Mouse (Mus musculus) c-Kit-positive CD71-negative TER-119-negative erythroid progenitor cells, embryonic 14.5 days (primary cell): ENCODE data around the gene Kif23.

ENCODE experiments used
- DNase-seq: peaks from one replicate; pipeline ENCODE4 v3.0.0-alpha.2; 2013; ENCODE audit warnings: low read depth

The Kif23 gene

DNA sequence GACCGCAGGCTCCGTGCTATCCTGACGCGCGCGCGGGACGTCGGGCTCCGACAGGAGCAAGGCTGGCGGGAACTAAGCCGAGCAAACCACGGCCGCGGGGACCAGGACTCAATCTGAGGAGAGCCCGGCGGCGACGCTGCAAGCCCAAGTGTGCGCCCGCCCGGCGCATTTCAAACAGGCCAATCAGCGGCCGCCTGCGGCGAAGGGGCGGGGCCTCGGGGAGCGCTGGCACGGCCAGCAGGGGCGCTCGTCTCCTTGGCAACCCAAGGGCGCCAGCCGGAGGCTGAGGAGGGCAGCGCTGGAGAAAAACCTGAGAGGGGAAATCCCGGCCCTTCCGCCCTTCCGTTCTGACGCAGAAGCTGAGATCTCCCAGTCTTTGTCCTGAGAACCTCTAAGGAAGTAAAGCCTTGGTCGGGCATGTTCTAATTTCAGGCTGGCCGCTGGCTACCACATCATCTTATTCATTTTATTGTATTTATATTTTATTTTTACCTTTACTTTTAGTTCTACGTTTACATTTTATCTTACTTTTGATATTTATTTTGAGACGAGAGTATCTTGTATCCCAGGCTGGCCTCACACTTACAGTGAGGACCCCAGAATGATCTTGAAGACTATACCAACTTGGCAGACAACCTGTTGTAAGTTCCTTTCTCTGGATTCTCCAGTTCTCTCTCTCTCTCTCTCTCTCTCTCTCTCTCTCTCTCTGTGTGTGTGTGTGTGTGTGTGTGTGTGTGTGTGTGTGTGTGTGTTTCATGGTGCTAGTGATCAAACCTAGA is at the start of gene Kif23:
Gene Kif23 (minus strand): TSS at position 152 of the 779 bp plus-strand sequence.
- DNase-seq, result peak; percentile 93

DNA sequence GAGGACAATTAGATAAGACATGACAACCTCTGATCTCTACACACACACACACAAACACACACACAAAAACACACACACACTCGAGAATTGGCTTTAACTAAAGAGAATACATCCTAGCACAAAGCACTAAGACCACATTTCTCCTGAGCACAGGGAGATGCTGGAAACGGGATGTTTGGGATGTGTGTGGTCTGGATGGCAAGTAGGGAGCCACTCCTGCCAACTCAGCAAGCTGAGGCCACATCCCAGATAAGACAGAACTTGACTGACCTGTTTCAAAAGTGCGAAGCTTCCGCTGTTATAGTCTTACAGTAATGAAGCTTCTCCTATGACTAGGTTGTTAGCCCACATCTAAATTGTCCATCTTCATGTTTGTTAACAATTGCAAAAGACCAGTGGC is 44.6 kb upstream of the Kif23 start:
- no peak for DNase-seq

DNA sequence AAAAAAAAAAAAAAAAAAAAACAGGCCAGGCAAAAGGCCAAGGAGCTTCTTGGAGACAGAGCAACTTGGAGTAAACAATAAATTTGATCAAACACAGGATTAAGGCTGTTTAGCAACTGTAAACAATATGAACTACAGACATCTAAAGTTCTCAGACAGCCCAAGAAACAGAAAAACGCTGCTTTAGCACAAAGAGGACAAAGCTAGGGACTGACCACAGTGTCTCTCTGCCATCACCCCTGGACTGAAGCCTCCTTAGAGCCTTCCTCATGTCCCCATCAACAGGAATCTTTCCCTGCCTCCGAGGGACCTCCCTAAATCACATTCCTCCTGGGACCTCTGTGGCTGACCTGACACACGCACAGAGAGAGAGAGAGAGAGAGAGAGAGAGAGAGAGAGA is 44.2 kb upstream of the Kif23 start:
- no peak for DNase-seq

DNA sequence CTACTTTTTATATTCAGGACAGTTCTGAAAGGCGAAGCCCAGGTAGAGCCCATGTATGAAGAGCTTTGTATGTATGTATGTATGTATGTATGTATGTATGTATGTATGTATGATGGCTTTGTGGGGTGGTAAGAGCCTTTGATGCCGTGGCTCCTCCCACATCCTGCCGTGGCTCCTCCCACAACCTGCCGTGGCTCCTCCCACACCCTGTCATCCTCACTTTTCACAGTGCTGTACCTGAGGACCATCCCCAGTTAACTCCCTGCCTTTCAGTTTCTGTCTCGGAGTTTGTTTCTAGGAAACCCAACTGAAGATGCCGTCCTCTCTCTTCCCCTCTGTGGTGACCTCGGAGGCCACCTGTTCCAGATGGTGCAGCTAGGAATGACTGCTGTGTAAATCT is 39.5 kb upstream of the Kif23 start:
- DNase-seq, result no peak

DNA sequence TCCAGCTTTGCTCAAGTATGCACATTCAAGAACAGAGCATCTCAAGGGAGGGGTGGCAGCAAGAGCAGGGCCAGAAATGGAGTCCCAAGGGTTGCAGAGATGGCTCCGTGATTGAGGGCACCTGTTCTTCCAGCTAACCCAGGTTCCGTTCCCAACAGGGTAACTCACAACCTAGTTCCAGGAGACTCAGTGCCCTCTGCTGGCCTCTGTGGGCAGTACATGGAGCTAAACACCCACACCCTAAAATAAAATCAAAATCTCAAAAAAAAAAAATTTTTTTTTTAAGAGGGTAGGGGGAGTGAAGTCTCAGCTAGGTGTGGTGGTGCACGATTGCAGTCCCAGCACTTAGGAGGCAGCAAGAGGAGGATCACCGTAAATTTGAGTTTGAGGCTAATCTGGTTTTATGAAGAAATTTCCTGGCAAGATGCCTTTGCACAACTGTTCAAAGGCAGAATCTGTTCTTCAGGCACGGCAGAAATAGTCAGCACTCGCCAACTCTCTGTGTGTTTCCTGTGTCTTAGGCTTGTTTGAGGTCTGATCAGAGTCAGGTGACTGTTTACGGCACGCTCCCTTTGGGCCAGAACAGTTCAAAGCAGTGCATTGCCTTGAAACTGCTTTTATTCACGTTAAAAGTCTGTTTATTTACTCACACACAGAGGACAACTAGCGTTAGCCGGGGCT is 38.7 kb upstream of the Kif23 start:
- DNase-seq, result no peak

DNA sequence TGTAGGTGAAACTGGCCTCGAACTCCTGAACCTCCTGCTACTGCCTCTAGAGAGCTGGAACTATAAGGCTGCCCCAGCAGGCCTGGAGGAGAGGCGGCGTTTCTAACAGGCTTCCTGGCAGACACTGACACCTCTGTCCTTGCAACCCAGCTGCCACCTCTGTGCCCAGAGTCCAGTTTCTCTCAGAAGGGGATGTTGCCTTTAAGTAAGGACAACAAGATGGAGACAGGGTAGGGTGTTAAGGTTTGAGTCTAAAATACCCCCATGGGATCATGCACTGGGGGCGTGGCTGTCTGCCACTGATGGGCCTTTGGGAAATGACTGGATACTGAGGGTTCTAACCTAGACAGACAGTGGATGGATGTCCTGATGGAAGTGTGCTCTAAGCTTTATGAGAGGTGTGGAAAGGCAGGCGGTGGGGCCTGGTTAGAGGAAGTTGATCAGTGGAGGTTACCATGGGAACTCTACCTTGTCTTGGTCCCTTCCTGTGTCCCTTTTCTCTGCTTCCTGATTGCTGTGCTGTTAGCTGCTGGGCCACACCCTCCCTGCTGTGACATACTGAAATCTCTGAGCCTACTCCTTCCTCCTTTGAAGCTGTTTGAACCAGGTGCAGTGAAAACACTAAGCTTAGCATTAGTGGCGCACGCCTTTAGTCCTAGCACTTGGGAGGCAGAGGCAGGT is 36.5 kb upstream of the Kif23 start:
- no peak for DNase-seq

DNA sequence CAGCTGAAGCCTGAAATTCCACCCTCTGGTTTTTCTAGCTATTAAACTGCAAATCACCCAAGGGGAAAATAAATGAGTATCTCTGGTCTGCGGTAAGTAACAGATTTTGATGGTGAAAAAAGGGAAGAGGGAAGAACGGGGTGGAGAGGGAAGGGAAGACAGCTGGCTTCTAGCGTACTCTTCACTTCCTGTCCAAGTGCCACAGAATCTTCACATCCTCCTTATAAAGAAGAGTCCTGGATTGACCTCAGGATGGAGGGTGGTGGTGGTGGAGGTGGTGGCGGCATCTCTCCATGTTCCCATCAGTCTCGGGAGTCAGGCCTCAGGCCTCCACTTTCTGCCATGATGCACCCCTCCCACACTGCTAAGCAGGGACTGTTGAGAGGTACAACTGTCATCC is 35.3 kb upstream of the Kif23 start:
- no peak for DNase-seq

DNA sequence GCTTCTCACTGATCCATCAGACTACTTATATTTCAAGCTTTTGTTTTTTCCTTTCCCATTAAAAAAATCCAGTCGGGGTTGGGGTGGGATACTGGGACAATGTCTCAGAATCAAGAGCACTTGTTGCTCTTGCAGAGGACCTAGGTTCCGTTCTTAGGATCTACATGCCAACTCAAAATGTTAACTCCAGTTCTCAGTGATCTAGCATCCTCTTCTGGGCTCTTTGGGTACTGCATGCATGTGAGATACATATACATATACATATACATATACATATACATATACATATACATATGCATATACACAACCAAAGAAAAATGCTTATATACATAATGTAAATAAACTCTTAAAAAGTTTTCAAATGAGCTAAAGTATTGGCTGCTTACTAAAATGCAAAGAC is 33.4 kb upstream of the Kif23 start:
- no peak for DNase-seq

DNA sequence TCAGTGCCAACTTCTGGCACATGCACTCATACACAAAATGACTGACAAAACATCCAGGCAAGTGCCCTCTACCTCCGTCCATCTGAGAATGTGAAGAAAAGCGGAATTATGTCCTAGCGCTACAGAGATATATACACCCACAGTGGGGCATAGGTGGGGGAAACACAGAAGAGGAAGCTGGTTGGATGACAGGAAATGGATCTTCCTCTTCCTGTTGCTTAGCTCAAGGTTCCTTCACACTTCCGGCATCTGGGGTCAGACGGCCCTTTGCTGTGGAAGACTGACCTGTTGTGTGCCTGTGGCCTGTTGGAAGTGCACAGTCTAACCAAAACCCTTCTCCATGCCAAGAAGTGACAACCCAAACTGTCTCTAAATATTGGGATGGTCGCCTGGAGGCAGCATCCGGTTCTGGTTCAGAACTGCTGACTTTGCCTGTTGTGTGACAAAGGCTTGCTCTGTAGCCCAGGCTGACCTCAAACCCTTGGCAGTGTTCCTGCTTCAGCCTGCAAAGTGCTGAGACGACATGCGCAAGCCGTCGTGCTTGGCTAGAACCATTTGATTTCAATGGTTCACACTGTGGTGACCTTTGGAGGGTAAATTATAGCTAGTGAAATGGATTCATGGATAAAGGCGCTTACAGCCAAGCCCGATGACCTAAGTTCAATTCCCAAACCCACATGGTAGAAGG is 30.8 kb upstream of the Kif23 start:
- DNase-seq, result no peak

DNA sequence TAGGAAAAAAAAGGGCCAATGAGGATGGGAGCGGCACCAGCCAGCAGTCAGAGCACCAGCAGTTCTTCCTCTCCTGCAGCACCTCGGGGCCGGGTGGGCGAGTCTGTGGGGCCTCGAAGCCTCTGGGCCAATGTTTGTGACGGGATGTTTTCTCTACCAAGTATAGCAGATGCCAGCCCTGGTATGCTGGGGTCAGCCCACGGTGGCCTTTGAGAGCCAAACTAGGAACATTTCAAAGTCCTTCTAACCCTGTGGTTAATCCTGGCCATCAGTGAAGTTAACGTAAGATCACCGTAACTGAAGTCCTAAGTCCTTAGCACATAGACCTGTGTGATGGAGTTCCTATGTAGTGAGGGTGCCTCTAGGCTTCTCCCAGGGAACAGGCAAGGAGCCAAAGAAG is 25.5 kb upstream of the Kif23 start:
- DNase-seq, result no peak

DNA sequence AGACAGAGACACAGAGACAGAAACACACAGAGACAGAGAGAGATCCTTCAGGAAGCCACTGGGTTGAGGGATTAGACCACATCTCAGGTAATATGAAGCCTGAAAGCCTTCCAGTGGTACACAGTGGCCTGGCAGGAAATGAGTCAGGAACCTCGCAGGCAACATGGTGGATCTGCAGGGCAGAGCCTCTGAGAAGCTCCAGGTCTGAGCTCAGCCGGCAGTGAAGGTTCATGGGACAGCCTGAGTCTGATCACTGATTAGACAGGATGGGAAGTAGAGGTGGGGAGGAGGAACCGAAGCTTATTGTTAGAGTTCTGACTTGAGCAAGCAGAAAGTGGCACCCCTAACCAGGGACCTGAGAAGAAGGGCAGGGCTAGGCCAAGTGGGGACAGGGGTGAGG is 24.5 kb upstream of the Kif23 start:
- DNase-seq, result no peak

DNA sequence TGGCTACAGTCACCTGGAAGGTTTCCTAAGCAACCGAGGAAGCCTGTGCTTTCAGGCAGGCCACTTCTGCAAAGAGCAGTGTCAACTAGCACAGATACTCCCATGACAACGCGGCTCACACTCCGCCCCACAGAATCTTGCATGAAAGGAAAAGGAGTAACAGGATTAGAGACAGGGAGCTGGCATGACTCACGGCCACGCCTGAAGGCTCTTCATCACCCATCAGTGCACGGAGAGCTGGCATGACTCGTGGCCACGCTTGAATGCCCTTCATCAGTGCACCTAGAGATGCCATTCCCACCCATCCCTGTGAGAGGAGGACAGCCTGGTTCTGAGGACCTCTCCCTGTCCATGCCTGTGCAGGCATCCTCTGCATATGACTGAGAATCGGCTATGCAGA is 20.8 kb upstream of the Kif23 start:
- no peak for DNase-seq

DNA sequence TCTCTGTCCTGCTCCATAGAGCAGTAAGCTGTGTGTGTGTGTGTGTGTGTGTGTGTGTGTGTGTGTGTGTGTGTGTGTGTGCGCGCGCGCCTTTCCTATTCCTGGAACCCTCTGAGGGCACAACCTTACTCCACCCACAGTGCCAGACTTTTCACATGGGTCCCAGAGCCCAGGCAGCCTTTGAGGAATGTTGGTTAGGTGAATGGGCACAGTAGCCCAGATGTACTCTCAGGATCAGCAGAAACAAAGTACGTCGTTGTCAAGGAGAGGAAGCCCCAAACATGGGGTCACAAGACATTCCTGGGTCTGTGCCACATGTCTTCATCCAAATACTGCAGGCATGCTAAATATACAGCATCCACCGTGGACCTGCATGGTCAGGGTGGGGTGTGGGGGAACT is 19.4 kb upstream of the Kif23 start:
- DNase-seq, result no peak

DNA sequence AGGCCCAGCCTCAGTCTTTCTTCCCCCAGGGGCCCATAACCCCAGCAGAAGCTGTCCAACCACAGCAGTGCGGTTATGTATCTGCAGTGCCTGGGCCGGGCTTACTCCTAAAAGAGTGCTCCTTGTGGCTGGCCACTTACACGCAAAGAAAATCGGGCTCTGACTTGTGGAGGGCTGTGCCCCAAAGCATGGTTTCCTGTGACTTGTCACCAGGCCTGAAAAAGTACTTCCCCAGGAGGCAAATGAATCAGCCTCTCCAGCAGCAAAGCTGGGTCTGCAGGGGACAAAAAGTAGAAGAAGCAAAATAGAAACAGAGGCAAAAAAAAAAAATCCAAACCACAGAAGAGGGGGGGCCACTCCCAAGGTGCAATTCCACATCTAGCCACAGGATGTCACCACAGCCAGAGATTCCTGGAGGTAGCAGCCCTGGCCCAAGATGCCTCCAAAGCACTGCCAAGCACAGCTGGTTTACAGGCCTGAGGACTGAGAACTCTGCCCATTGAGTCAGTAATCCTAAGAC is 18.9 kb upstream of the Kif23 start:
- peak; percentile 83 for DNase-seq

DNA sequence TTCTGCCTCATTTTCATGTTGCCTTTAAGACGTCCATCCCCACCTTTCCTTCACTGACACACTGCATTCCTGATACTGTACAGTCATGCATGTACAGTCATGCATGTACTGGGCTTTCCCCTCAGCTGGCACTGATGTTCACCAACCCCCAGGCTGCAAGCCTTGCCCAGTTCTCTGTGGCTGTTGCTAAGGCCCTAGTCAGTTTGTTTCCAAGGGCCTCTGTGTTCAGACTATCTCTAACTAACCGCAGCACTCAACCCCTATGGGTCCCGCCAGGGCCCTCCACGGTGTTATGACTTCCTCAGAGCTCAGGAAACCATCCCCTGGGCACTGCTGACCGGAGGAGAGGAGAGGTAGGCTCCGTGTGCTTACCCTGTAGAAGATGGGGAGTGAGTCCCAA is 16.8 kb upstream of the Kif23 start:
- DNase-seq, result no peak

DNA sequence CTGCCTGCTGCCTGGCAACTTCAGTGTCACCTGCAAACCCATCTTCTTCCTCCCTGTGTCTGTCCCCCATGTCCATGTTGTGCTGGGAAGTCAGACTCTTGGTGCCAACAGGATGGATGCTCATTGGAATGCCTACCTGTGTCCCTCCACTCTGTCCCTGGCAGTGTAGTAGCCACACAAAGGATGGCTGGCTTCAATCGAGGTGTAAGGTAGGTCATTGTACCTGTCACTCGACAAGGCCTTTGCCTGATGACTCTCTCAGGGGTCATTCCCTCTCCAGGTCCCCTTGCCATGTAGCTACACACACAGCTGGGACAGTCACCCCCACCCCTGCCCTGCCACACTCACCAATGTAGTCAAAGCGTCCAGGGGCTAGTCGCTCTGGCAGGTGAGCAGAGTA is 14.6 kb upstream of the Kif23 start:
- no peak for DNase-seq

DNA sequence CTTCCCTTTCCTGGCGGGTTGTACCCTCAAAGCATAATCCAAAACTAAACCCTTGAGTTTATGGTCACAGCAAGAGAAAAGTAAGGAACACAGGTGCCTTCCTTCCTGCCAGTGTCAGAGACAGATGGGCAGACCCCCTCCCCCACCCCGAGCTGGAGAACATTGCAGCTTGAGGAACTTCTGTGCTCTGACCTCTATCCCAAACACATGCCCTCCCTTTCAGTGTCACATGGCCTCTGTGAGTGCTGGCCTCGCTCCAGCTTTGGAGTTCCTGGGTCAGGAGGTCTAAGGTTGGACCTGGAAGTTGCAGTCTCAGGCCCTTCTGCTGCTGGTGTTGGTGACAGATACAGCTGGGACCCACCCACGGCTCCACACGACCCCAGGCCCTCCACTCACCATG is 14.2 kb upstream of the Kif23 start:
- no peak for DNase-seq

DNA sequence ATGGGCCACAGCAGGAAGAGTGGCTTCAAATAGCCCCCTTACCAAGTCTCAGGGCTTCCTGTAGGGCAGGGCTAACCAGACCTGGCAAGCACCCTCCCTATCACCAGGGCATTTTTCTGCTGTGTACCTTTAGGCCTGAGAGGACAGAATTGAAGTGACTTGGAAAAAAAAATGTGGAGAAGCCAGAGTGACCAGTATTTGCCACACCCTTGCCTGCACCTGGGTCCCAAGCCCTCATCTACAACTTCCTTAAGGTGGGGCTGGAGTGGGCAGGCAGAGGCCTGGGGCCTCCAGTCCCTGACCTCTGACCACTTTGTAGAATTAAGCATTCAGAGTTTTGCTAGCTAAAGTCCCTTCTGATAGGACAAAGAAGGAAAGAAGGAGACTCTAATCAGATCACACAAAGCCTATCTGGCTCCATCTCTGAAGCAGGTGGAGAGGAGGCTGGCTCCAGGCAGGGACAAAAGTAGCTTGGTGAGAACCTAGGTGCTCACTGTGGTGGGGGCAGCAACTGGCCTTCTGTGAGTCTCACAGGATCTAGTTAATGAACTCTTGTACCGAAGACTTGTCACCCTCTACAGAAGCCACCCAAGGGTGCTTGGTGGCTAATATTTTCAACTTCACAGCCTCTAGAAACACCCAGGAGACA is 13.5 kb upstream of the Kif23 start:
- DNase-seq, result no peak

DNA sequence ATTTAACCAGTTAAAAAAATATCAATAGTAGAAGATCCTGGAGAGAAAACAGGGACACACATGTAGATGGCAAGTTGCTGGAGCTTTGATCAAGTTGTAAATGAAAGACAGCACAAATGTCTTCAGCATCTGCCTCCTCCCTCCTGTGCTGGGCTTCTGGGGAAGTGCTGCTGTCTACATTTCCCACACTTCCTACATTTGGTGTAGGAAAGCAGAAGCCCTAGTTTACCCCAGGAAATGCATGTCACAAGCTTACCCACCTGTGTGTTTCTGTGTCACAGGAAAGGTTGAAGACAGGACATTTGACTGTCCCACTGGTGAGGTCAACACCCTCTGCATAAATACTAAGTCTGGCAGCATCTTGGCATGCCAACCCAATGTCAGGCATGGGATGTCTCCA is 8.1 kb upstream of the Kif23 start:
- no peak for DNase-seq

DNA sequence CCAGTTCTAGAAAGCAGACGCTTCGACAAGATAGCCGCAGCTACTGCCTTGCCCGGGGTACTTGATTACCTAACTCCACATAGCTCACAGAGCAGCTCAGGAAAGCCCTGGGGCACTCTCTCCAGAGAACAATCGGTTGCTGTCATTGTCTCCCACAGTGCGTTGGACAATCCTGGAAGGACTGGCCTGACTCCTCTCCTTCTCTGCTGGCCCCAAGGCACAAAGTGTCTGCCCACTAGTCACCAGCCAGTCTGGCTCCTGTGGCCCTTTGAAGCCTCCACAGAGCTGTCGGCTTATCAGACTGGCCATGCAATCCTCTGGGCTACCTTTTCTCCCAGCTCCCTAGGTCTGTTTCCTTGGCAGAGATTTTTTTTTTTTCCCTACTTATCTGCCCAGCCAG is 5.7 kb upstream of the Kif23 start:
- no peak for DNase-seq

DNA sequence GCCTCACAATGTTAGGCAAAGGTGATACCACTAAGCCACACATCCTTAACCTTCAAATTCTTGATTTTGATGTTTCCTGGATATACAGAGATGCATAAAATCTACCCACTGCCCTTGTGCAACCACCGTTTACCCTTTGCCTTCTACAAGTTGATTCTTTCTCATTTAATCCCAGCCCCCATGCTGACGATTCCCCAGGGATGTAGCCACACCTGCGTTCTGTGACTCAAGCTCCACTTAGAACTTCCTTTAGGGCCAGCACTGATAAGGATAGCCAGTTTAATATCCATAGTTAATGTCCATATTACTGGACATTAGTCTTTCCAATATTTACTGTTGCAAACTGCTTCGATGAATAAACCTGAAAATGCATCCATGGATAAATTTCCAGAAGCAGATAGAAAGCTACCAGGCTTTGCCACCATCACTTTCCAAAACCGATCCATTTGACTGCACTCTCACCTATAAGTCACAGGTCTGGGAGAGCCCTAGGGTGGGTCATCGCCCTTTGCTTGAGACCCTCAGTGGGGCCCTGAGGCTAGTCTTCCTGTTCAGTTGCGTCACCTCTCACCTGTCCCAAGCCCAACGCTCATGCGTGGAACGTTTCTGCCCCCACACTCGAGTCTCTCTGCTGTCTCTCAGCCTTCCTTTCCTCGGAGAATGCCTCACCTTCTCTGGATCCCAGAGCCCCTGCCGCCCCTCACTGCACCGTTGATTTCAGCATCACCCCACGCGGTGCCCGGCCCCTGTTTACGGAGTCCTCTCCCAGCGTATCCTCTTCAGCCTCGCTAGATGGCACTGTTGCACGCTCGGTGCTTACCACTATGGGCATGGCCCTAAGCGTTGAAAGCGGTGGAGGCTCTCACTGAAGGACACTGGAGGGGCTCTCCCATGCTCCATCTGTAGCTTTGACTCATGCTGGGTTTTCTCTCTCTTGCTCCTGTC is 1.1 kb upstream of the Kif23 start:
- peak; percentile 87 for DNase-seq
